Mouse (Mus musculus): ENCODE data around the gene Bub1. TPM values are rescaled to one million over a fixed set of nuclear protein-coding genes. Genes with fewer than 3 reads are reported as not detected.

Gene Bub1
- 50.2 and 55.2 TPM in 2 replicates for polyA plus RNA-seq (2014; fragmentation: Nextera tagmentation; extraction: Ambion mirVana)

DNA sequence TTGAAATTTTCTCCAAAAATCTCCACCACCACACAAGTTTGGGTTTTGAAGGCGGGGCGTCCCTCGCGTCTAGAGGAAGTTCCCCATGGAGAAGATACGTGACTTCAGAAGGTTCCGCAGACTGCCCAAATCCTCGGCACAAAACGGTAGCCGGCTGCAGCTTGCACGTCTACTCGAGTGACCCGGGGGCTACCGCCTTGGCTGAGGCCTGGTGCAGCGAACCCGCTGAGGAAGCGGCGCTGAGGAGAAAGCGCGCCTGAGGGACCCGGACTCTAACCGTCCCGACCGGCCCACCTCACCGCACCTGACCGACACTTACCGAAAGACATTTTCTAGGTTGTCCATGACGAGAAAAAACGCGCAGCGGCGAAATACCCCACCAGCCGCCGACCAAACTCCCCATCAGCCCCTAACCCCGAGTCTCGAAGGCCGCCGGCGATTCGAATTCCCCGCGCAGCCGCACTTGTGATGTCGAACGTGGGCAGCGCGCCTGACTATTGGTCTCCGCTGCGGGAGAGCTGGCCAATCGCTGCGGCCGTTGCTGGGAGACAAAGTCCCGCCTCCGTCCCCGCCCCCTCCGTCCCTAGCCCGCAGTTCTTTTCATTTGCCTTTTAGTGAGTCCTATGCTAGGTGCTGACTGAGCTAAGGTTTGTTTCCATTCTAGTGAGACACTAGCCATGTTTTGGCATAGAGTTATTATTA, at the start of gene Bub1:
Gene Bub1 (minus strand): TSS at position 465 of the 702 bp plus-strand sequence.
- Histone ChIP-seq H3K9ac (ENCODE audit: low read length) (peak within 1 kb of the TSS; percentile 51), H3K4me2 (ENCODE audit: low read depth, severe bottlenecking) (peak within 1 kb of the TSS; percentile 48), H3K9me3 (ENCODE audit: control insufficient read depth, low read length) (no peaks in the 10 kb centered on the region), H3K27me3 (ENCODE audit: control insufficient read depth, insufficient read depth, low read length) (no peaks in the 10 kb centered on the region), H3K4me1 (ENCODE audit: control insufficient read depth, insufficient read depth, low read length) (no peaks in the 10 kb centered on the region), H3K36me3 (ENCODE audit: control insufficient read depth, insufficient read depth, low read length) (peaks cover 4% of the 10 kb centered on the region), H3K27ac (replicated peaks; ENCODE audit: low read depth, low read length) (no peak within 1 kb of the TSS), H3K4me3 (ENCODE audit: low read depth, low read length) (peak within 1 kb of the TSS; percentile 68)
- ATAC-seq (ENCODE audit: insufficient number of reproducible peaks, low FRiP score, low TSS enrichment, low read depth), result peak; percentile 95
- WGBS, result 1% methylated on average over 56 of the region's 56 CpGs
- DNase-seq (ENCODE audit: low spot score), result peak; percentile 96

DNA sequence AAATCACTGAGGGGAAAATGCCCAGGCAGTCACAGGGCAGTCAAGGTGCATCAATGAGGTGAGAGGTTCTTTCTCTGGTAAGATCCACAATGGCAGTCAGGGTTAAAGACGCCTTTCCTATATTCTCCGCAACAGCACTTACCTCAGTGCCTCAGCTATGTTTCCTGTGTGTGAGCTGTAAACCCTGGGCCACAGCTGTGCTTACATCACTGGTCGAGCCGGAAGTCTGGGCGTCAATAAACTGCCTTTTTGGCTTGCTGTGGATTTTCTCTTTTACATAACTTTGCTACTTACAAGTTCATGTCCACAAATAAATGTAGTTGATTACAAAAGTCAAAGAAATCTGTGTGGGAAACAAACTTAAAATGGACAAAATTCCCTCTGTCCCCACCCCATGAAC, 49.4 kb upstream of the Bub1 start:
- H3K9ac ChIP-seq (ENCODE audit: low read length), result no peak overlapping the region
- no peaks in the 10 kb centered on the region for H3K27me3 ChIP-seq (ENCODE audit: control insufficient read depth, insufficient read depth, low read length)
- WGBS, result 77% methylated on average over 5 of the region's 5 CpGs
- no peak for DNase-seq (ENCODE audit: low spot score)
- H3K36me3 ChIP-seq (ENCODE audit: control insufficient read depth, insufficient read depth, low read length), result no peaks in the 10 kb centered on the region
- H3K4me1 ChIP-seq (ENCODE audit: control insufficient read depth, insufficient read depth, low read length), result no peaks in the 10 kb centered on the region
- ATAC-seq (ENCODE audit: insufficient number of reproducible peaks, low FRiP score, low TSS enrichment, low read depth), result no peak
- H3K27ac ChIP-seq (replicated peaks; ENCODE audit: low read depth, low read length), result no peak overlapping the region
- H3K4me2 ChIP-seq (ENCODE audit: low read depth, severe bottlenecking), result no peak overlapping the region
- H3K4me3 ChIP-seq (ENCODE audit: low read depth, low read length), result no peak overlapping the region
- no peaks in the 10 kb centered on the region for H3K9me3 ChIP-seq (ENCODE audit: control insufficient read depth, low read length)

DNA sequence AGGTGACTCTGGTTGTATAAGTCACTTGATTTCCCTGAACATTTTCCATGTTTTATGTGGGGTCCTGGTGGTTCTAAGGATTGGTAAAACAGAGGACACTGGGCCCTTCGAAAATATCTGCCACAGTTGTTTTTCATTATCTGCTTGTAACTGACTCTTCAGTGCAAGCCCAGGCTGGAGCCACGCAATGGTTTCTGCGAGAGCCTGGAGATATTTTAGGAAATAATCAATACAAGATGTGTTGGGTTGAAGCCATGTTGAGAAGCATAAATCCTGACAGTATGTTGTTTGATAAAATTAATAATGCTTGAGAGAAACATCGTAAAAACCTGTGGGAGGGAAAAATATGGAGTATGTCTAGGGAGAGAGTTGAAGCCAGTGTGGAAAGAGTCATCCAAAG, 32.7 kb upstream of the Bub1 start:
- ATAC-seq (ENCODE audit: insufficient number of reproducible peaks, low FRiP score, low TSS enrichment, low read depth) (no peak), DNase-seq (ENCODE audit: low spot score) (no peak)
- 24% methylated on average over 4 of the region's 4 CpGs for WGBS
- Histone ChIP-seq H3K27me3 (ENCODE audit: control insufficient read depth, insufficient read depth, low read length) (no peaks in the 10 kb centered on the region), H3K9me3 (ENCODE audit: control insufficient read depth, low read length) (no peaks in the 10 kb centered on the region), H3K27ac (replicated peaks; ENCODE audit: low read depth, low read length) (no peak overlapping the region), H3K4me3 (ENCODE audit: low read depth, low read length) (no peak overlapping the region), H3K9ac (ENCODE audit: low read length) (no peak overlapping the region), H3K4me2 (ENCODE audit: low read depth, severe bottlenecking) (no peak overlapping the region), H3K36me3 (ENCODE audit: control insufficient read depth, insufficient read depth, low read length) (no peaks in the 10 kb centered on the region), H3K4me1 (ENCODE audit: control insufficient read depth, insufficient read depth, low read length) (no peaks in the 10 kb centered on the region)

DNA sequence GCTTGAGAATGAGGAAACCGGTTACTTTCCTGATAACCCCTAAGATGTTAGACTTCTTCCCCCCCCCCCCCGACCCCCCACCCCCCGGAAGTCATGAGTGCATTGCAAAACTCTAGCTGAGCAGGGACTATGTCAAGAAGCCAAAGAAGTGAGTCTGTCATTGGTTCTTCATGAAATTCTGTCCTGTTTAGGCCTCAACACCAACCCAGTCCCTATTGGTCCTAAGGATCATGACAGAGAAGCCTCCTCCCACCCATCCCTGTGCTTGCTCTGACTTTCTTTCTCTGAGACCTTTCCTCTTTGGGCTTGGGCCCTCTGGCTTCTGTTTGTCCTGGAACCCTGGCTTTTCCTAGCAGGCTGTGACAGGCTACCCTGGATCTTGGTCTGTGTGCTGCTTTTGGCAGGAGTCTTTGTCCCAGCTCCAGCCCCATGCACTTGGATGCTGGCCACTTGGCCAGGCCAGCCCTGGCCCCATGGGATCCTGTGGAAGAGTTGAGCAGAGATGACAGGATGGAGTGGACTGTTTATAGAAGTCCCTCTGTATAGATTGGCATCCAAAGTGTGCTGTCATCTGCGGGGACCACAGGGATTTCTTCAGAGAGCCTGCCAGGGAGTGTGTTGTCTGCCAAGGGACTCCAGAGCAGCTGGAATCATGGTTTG, 22.8 kb upstream of the Bub1 start:
- Histone ChIP-seq H3K4me2 (ENCODE audit: low read depth, severe bottlenecking) (no peak overlapping the region), H3K36me3 (ENCODE audit: control insufficient read depth, insufficient read depth, low read length) (no peaks in the 10 kb centered on the region), H3K4me1 (ENCODE audit: control insufficient read depth, insufficient read depth, low read length) (no peaks in the 10 kb centered on the region), H3K4me3 (ENCODE audit: low read depth, low read length) (no peak overlapping the region), H3K27me3 (ENCODE audit: control insufficient read depth, insufficient read depth, low read length) (no peaks in the 10 kb centered on the region), H3K27ac (replicated peaks; ENCODE audit: low read depth, low read length) (no peak overlapping the region), H3K9ac (ENCODE audit: low read length) (no peak overlapping the region), H3K9me3 (ENCODE audit: control insufficient read depth, low read length) (no peaks in the 10 kb centered on the region)
- 73% methylated on average over 2 of the region's 4 CpGs for WGBS
- no peak for ATAC-seq (ENCODE audit: insufficient number of reproducible peaks, low FRiP score, low TSS enrichment, low read depth)
- no peak for DNase-seq (ENCODE audit: low spot score)

DNA sequence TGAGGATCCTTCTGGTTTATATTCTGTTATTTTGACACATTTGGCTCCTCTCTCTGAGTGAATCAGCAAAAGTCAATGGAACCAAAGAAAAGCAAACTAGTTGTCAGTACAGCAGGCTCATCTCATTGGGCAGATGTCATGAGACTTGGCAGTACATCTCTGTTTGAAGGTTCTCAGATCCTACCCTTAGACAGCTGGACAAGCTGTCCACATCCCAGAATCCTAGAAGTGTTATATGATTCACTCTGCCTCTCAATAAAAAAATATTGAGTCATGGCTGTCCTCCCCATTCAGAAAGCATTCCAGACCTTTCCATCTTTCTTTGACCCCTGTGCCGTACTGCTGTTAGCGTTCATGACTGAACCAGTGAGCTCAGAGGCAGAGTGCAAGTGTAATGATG, 18.7 kb upstream of the Bub1 start:
- no peak for DNase-seq (ENCODE audit: low spot score)
- Histone ChIP-seq H3K27ac (replicated peaks; ENCODE audit: low read depth, low read length) (no peak overlapping the region), H3K4me3 (ENCODE audit: low read depth, low read length) (no peak overlapping the region), H3K4me1 (ENCODE audit: control insufficient read depth, insufficient read depth, low read length) (no peaks in the 10 kb centered on the region), H3K9ac (ENCODE audit: low read length) (no peak overlapping the region), H3K4me2 (ENCODE audit: low read depth, severe bottlenecking) (no peak overlapping the region), H3K9me3 (ENCODE audit: control insufficient read depth, low read length) (no peaks in the 10 kb centered on the region), H3K27me3 (ENCODE audit: control insufficient read depth, insufficient read depth, low read length) (no peaks in the 10 kb centered on the region), H3K36me3 (ENCODE audit: control insufficient read depth, insufficient read depth, low read length) (no peaks in the 10 kb centered on the region)
- 92% methylated on average over 2 of the region's 2 CpGs for WGBS
- ATAC-seq (ENCODE audit: insufficient number of reproducible peaks, low FRiP score, low TSS enrichment, low read depth), result no peak

DNA sequence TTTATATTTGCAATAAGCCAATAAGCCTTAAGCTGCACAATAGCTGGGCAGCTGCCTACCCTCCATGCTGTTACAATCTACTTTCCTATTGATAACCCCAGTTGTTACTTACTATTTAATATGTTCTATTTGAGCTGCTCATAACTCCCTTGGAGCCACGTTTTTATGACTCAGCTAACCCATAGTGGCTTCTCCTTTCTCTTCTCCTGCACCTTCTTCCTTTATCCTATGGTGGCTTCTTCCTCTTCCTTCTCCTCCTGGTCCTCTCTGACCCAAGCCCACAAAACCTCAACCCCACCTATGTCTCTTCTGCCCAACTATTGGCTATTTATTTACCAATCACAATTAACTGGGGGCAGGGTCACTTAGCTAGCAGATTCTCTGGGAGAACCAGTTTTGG, 14.9 kb upstream of the Bub1 start:
- H3K9ac ChIP-seq (ENCODE audit: low read length), result no peak overlapping the region
- no peaks in the 10 kb centered on the region for H3K27me3 ChIP-seq (ENCODE audit: control insufficient read depth, insufficient read depth, low read length)
- ATAC-seq (ENCODE audit: insufficient number of reproducible peaks, low FRiP score, low TSS enrichment, low read depth) (no peak), DNase-seq (ENCODE audit: low spot score) (no peak)
- WGBS, result 41% methylated on average over 1 of the region's 1 CpGs
- no peak overlapping the region for H3K27ac ChIP-seq (replicated peaks; ENCODE audit: low read depth, low read length)
- no peaks in the 10 kb centered on the region for H3K4me1 ChIP-seq (ENCODE audit: control insufficient read depth, insufficient read depth, low read length)
- no peaks in the 10 kb centered on the region for H3K36me3 ChIP-seq (ENCODE audit: control insufficient read depth, insufficient read depth, low read length)
- no peak overlapping the region for H3K4me3 ChIP-seq (ENCODE audit: low read depth, low read length)
- H3K9me3 ChIP-seq (ENCODE audit: control insufficient read depth, low read length), result no peaks in the 10 kb centered on the region
- H3K4me2 ChIP-seq (ENCODE audit: low read depth, severe bottlenecking), result no peak overlapping the region

DNA sequence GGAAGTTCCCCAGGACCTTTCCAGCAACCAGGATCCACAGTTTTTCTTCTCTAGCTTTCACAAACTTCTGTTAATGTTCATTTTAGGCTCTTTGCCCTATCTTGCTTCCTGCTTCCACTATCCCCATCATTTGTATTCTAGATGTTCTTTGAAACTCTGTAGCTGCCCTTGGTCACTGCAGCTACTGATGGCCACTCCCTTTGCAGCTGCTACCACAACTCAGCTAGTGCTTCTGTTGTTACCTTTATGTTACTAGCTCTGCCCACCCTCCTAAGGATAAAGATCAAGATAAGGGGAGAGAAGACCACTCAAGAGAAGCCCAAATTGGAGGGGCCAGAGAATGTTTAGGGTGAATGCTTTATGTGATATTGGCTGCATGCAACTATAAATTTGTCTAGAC, 14.3 kb upstream of the Bub1 start:
- H3K9me3 ChIP-seq (ENCODE audit: control insufficient read depth, low read length), result no peaks in the 10 kb centered on the region
- no peak for ATAC-seq (ENCODE audit: insufficient number of reproducible peaks, low FRiP score, low TSS enrichment, low read depth)
- no peak overlapping the region for H3K9ac ChIP-seq (ENCODE audit: low read length)
- H3K4me2 ChIP-seq (ENCODE audit: low read depth, severe bottlenecking), result no peak overlapping the region
- H3K36me3 ChIP-seq (ENCODE audit: control insufficient read depth, insufficient read depth, low read length), result no peaks in the 10 kb centered on the region
- H3K27me3 ChIP-seq (ENCODE audit: control insufficient read depth, insufficient read depth, low read length), result no peaks in the 10 kb centered on the region
- H3K27ac ChIP-seq (replicated peaks; ENCODE audit: low read depth, low read length), result no peak overlapping the region
- DNase-seq (ENCODE audit: low spot score), result no peak
- no peaks in the 10 kb centered on the region for H3K4me1 ChIP-seq (ENCODE audit: control insufficient read depth, insufficient read depth, low read length)
- no peak overlapping the region for H3K4me3 ChIP-seq (ENCODE audit: low read depth, low read length)

DNA sequence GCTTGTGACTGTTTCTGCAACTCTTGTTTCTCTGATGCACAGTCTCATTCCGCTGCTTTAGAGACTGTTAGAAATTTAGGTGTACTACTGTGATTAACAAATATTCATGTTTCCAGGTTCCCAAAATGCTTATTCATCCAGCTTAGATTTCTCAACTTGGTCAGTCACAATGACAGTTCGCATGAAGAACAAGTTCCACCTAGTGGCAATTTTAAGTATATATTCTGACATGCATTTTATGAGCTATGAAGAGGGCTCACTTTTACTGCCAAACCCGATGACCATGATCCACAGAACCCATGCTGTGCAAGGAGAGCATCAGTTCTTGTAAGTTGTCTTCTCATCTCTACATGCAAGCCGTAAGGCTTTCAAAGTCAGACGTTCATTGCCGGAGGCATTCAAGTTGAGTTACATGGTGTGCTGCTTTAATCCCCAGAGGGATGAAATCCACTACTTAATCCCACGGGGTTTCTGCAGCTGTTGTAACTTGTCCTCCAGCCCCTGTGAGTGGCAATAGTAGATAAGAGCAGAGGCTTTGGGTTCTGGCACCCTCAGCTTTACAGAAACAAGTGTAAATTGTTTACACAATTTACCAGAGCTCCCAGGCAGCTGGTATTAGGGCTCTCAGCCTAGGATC, 13.8 kb upstream of the Bub1 start:
- no peak overlapping the region for H3K27ac ChIP-seq (replicated peaks; ENCODE audit: low read depth, low read length)
- no peak for DNase-seq (ENCODE audit: low spot score)
- H3K27me3 ChIP-seq (ENCODE audit: control insufficient read depth, insufficient read depth, low read length), result no peaks in the 10 kb centered on the region
- H3K9me3 ChIP-seq (ENCODE audit: control insufficient read depth, low read length), result no peaks in the 10 kb centered on the region
- H3K4me1 ChIP-seq (ENCODE audit: control insufficient read depth, insufficient read depth, low read length), result no peaks in the 10 kb centered on the region
- no peaks in the 10 kb centered on the region for H3K36me3 ChIP-seq (ENCODE audit: control insufficient read depth, insufficient read depth, low read length)
- H3K9ac ChIP-seq (ENCODE audit: low read length), result no peak overlapping the region
- no peak overlapping the region for H3K4me3 ChIP-seq (ENCODE audit: low read depth, low read length)
- ATAC-seq (ENCODE audit: insufficient number of reproducible peaks, low FRiP score, low TSS enrichment, low read depth), result no peak
- H3K4me2 ChIP-seq (ENCODE audit: low read depth, severe bottlenecking), result no peak overlapping the region
- 51% methylated on average over 7 of the region's 7 CpGs for WGBS
